Mouse (Mus musculus): Measurements from ENCODE around the gene Prr5. TPM values are rescaled to one million over a fixed set of nuclear protein-coding genes. Genes with fewer than 3 reads are reported as not detected.

The Prr5 gene
- 39.3 and 65.8 TPM in 2 replicates for polyA plus RNA-seq (2012; rRNA removed; ENCODE audit: low replicate concordance)

GRCm38 (mm10) chr15:84668938-84669747 lies at the start of gene Prr5:
Gene Prr5 (plus strand): TSS chr15:84669620.

GRCm38 (mm10) chr15:84719791-84720190 lies 50.4 kb downstream of the Prr5 start, which contains the start of gene Arhgap8:
Gene Arhgap8 (plus strand): TSS chr15:84720052.

Other genes with a start within 250 kb of the Prr5 start
- 0.43 and 0.53 TPM in 2 replicates for gene Shisal1, start 222.5 kb upstream of the Prr5 start, polyA plus RNA-seq (2012; rRNA removed; ENCODE audit: low replicate concordance)
- 7.1 and 8.9 TPM in 2 replicates for gene Rtl6, start 111.8 kb upstream of the Prr5 start, polyA plus RNA-seq (2012; rRNA removed; ENCODE audit: low replicate concordance)
- 3.2 and 5.6 TPM in 2 replicates for gene Arhgap8, start 50.4 kb downstream of the Prr5 start, polyA plus RNA-seq (2012; rRNA removed; ENCODE audit: low replicate concordance)
- 2.1 and 3.6 TPM in 2 replicates for gene Phf21b, start 186.4 kb downstream of the Prr5 start, polyA plus RNA-seq (2012; rRNA removed; ENCODE audit: low replicate concordance)